Mouse (Mus musculus): ENCODE measurements around the gene Srgap2. TPM values are rescaled to one million over a fixed set of nuclear protein-coding genes. Genes with fewer than 3 reads are reported as not detected.

Srgap2 gene
- polyA plus RNA-seq, 1 experiment from 2014 or later: 23.3 TPM

DNA sequence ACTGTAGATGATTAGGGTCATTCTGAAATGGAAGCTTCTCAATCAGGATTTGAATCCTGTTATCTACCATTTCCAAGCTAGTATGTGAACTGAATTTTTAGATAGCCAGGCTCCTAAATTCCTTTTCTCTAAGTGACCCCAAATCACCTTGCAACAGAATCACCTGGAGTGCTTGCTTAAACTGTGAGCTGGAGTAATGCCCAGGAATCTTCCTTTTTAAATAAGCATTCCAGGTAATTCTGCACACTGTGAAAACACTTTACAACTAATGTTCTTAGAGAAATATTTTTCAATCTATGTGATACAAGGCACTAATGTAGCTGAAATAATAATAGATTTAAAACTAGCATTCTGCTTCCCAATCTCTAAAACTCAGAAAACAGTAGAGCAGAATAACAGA is 106.0 kb downstream of the Srgap2 start:
- Histone ChIP-seq H3K27me3 (no peaks in the 10 kb centered on the region), H3K27ac (replicated peaks) (no peak overlapping the region), H3K36me3 (no peaks in the 10 kb centered on the region), H3K4me3 (no peak overlapping the region), H3K4me1 (peaks cover 30% of the 10 kb centered on the region), H3K9me3 (no peaks in the 10 kb centered on the region), H3K9ac (replicated peaks) (no peak overlapping the region), H3K4me2 (replicated peaks) (no peak overlapping the region)
- no peak for ATAC-seq (replicated peaks)

GRCm38 (mm10) chr1:131420660-131421059 is 106.5 kb downstream of the Srgap2 start:
- Histone ChIP-seq H3K4me2 (replicated peaks) (no peak overlapping the region), H3K4me1 (peaks cover 30% of the 10 kb centered on the region), H3K4me3 (no peak overlapping the region), H3K9me3 (no peaks in the 10 kb centered on the region), H3K27me3 (no peaks in the 10 kb centered on the region), H3K36me3 (no peaks in the 10 kb centered on the region), H3K9ac (replicated peaks) (no peak overlapping the region), H3K27ac (replicated peaks) (no peak overlapping the region)
- 78% methylated on average over 4 of the region's 4 CpGs for WGBS
- ATAC-seq (replicated peaks): no peak

GRCm38 (mm10) chr1:131419307-131419706 is 107.8 kb downstream of the Srgap2 start:
- H3K4me3 ChIP-seq: no peak overlapping the region
- ATAC-seq (replicated peaks): no peak
- no peak overlapping the region for H3K27ac ChIP-seq (replicated peaks)
- H3K36me3 ChIP-seq: no peaks in the 10 kb centered on the region
- H3K4me1 ChIP-seq: peaks cover 30% of the 10 kb centered on the region
- no peaks in the 10 kb centered on the region for H3K27me3 ChIP-seq
- H3K4me2 ChIP-seq (replicated peaks): no peak overlapping the region
- no peaks in the 10 kb centered on the region for H3K9me3 ChIP-seq
- no peak overlapping the region for H3K9ac ChIP-seq (replicated peaks)
- WGBS: 26% methylated on average over 3 of the region's 3 CpGs

DNA sequence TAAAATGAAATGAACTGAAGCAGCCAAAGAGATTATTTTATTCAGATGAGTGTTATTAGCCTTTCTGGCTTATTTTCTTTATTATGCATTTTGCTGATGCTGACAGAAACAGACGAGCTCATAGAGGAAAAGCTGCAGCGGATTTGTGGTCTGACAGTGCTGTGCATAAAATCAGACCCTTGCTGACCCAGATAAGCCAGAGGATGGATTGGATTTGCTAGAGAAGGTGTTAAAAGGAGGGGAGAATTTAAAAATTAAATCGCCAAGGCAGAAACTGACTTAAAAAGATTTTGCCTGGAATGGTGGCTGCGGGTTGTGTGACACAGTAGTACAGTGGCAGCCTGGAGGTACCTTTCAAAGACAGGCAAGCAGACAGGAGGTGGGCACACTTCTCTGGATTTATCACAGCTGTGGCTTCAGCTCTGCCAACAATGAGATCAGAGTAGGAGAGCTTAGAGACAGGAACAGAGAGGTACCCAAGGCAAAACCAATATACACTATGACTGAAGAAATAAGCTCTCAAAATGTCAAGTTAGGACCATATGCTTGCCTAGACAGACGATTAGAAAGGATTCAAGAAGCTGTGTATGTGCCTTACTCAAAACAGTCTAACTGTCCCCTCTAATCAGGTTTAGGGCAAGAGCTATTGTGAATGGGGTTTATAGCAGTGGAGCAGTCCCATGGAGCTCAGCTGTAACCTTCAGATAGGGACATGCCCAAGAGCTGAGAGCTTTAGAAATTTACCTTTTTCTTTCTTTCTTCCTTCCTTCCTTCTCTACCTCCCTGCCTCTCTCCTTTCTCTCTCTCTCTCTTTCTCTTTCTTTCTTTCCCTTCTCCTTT is 109.1 kb downstream of the Srgap2 start:
- 33% methylated on average over 5 of the region's 5 CpGs for WGBS
- Histone ChIP-seq H3K27ac (replicated peaks) (peak overlapping the region; percentile 85), H3K4me1 (peaks cover 30% of the 10 kb centered on the region), H3K36me3 (no peaks in the 10 kb centered on the region), H3K4me3 (no peak overlapping the region), H3K4me2 (replicated peaks) (0 out of 2 replicates have a peak overlapping the region, but pooled peaks have one; percentile 11), H3K9me3 (no peaks in the 10 kb centered on the region), H3K9ac (replicated peaks) (peak overlapping the region; percentile 23; the same call in 1 of the 2 replicates), H3K27me3 (no peaks in the 10 kb centered on the region)
- peak; percentile 83 for ATAC-seq (replicated peaks)

GRCm38 (mm10) chr1:131417059-131417750 is 109.9 kb downstream of the Srgap2 start:
- Histone ChIP-seq H3K27ac (replicated peaks) (peak overlapping the region; percentile 85), H3K4me2 (replicated peaks) (0 out of 2 replicates have a peak overlapping the region, but pooled peaks have one; percentile 11), H3K4me3 (no peak overlapping the region), H3K27me3 (no peaks in the 10 kb centered on the region), H3K4me1 (peaks cover 30% of the 10 kb centered on the region), H3K9ac (replicated peaks) (no peak overlapping the region), H3K9me3 (no peaks in the 10 kb centered on the region), H3K36me3 (no peaks in the 10 kb centered on the region)
- 0 out of 2 replicates have a peak, but pooled peaks have one; percentile 18 for ATAC-seq (replicated peaks)
- WGBS: 36% methylated on average over 5 of the region's 5 CpGs

DNA sequence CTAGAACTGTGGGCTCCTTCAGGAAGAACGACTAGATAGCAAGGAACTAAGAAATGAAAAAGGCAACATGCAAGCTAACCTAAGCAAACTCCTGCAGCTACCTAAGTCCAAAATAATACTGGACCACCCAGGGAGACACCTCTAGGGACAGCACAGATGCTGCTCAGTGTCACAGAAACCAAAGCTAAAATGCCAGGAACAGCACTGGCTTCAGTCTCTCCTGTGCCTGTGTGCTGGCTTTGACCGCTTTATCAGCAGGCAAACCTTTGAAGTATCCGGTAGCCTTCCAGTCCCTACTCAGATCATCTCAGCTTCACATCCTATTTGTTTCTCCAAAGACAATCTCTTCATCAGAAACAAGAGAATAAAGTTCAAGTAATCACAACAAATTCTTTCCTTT is 123.6 kb downstream of the Srgap2 start:
- Histone ChIP-seq H3K4me1 (no peaks in the 10 kb centered on the region), H3K27ac (replicated peaks) (no peak overlapping the region), H3K4me2 (replicated peaks) (no peak overlapping the region), H3K9ac (replicated peaks) (no peak overlapping the region), H3K27me3 (no peaks in the 10 kb centered on the region), H3K4me3 (no peak overlapping the region), H3K9me3 (no peaks in the 10 kb centered on the region), H3K36me3 (no peaks in the 10 kb centered on the region)
- ATAC-seq (replicated peaks): no peak
- 86% methylated on average over 3 of the region's 3 CpGs for WGBS

- no peak overlapping the region for H3K27ac ChIP-seq (replicated peaks)
- H3K4me2 ChIP-seq (replicated peaks): no peak overlapping the region
- no peaks in the 10 kb centered on the region for H3K9me3 ChIP-seq
- no peaks in the 10 kb centered on the region for H3K36me3 ChIP-seq
- H3K27me3 ChIP-seq: no peaks in the 10 kb centered on the region
- H3K4me3 ChIP-seq: no peak overlapping the region
- no peak overlapping the region for H3K9ac ChIP-seq (replicated peaks)
- 88% methylated on average over 3 of the region's 3 CpGs for WGBS
- H3K4me1 ChIP-seq: no peaks in the 10 kb centered on the region
- ATAC-seq (replicated peaks): no peak
Observed at GRCm38 (mm10) chr1:131400844-131401243, 126.3 kb downstream of the Srgap2 start.

DNA sequence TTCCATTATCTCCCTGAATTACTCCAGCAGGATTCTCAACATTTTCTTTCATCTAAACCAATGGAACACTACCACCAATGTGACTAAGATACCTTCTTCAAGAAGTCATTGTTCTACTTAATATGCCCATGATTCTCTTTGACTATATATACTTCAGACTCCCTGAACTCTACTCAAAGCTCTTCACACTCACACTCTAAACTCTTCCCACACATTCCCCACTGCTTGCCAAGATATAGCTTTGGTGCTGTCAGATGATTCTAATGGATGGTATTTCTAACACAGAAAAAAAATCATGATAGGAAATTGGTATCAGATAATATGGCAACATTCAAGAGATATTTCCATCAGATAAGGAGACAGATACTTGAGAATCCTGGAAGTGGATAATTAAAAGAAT is 129.0 kb downstream of the Srgap2 start:
- no peak for ATAC-seq (replicated peaks)
- Histone ChIP-seq H3K27ac (replicated peaks) (no peak overlapping the region), H3K4me3 (no peak overlapping the region), H3K4me2 (replicated peaks) (no peak overlapping the region), H3K4me1 (no peaks in the 10 kb centered on the region), H3K36me3 (no peaks in the 10 kb centered on the region), H3K27me3 (no peaks in the 10 kb centered on the region), H3K9me3 (no peaks in the 10 kb centered on the region), H3K9ac (replicated peaks) (no peak overlapping the region)

DNA sequence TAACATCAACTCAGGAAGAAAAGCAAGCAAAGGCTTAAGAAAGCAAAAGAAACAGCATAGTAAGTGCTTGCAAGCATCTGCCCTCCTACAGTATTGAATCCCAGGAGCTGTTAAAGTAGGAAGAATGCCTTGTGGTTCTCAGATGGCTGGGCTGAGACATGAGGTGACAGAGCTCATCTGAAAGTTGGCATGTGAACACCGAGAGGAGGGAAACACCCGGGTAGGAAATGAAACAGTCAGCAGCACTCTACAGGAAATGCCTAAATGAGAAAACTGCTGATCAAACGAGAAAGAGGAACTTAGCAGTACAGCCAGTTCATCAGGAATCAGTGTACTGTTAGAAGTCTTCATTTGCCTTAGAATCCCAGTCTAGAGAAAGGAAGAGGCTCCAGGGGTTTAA is 142.7 kb downstream of the Srgap2 start:
- no peak for ATAC-seq (replicated peaks)
- no peaks in the 10 kb centered on the region for H3K36me3 ChIP-seq
- peaks cover 13% of the 10 kb centered on the region for H3K4me1 ChIP-seq
- no peak overlapping the region for H3K9ac ChIP-seq (replicated peaks)
- 0 out of 2 replicates have a peak overlapping the region, but pooled peaks have one; percentile 5 for H3K27ac ChIP-seq (replicated peaks)
- no peak overlapping the region for H3K4me2 ChIP-seq (replicated peaks)
- no peaks in the 10 kb centered on the region for H3K9me3 ChIP-seq
- WGBS: 66% methylated on average over 3 of the region's 3 CpGs
- H3K4me3 ChIP-seq: no peak overlapping the region
- no peaks in the 10 kb centered on the region for H3K27me3 ChIP-seq

DNA sequence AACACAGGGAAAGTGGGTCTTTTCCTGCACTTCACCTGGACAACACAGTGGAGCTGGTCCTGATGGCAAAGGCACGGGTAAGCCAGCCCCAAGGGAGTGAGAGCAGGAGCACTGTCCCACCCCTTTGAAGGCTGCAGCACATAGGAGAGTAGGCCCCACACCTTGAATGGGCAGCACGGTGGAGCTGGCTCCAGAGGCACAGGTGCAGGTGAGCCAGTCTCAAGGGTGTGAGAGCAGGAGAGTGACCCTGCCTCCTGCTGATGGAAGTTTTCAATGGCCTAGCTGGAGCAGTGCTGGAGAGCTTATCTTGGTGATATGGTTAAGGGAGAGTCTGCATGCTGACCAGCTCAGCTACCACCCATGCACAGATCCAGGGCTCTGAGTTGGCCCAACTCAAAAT is 145.0 kb downstream of the Srgap2 start:
- Histone ChIP-seq H3K4me3 (no peak overlapping the region), H3K27ac (replicated peaks) (no peak overlapping the region), H3K9me3 (no peaks in the 10 kb centered on the region), H3K4me2 (replicated peaks) (no peak overlapping the region), H3K4me1 (peaks cover 26% of the 10 kb centered on the region), H3K9ac (replicated peaks) (no peak overlapping the region), H3K27me3 (no peaks in the 10 kb centered on the region), H3K36me3 (no peaks in the 10 kb centered on the region)
- WGBS: 87% methylated on average over 2 of the region's 2 CpGs
- 0 out of 2 replicates have a peak, but pooled peaks have one; percentile 14 for ATAC-seq (replicated peaks)

DNA sequence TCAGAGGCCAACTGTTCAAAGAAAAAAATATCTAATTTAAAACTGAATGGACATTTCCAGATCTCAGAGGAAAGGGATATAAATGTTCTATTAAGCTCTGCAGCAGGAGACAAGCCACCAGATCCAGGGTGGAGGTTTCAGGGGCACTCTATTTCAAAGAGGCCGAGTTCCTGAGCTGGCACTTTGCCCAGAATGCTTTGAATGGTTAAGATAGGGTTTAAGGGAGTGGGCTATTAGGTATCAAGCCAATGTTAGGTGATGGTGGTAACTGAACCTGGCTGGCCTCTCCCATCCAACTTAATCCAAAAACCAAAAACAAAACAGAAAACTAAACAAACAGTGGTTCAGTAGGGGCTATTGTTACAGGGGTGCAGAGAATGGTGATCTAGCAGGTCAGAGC is 146.9 kb downstream of the Srgap2 start:
- no peaks in the 10 kb centered on the region for H3K36me3 ChIP-seq
- H3K4me3 ChIP-seq: no peak overlapping the region
- no peak for ATAC-seq (replicated peaks)
- no peaks in the 10 kb centered on the region for H3K27me3 ChIP-seq
- peaks cover 26% of the 10 kb centered on the region for H3K4me1 ChIP-seq
- H3K4me2 ChIP-seq (replicated peaks): no peak overlapping the region
- H3K9me3 ChIP-seq: no peaks in the 10 kb centered on the region
- WGBS: 9% methylated on average over 1 of the region's 1 CpGs
- no peak overlapping the region for H3K27ac ChIP-seq (replicated peaks)
- no peak overlapping the region for H3K9ac ChIP-seq (replicated peaks)

GRCm38 (mm10) chr1:131378914-131379474 is 148.2 kb downstream of the Srgap2 start:
- ATAC-seq (replicated peaks): no peak
- no peak overlapping the region for H3K4me3 ChIP-seq
- peaks cover 21% of the 10 kb centered on the region for H3K4me1 ChIP-seq
- H3K36me3 ChIP-seq: no peaks in the 10 kb centered on the region
- WGBS: 48% methylated on average over 1 of the region's 1 CpGs
- no peaks in the 10 kb centered on the region for H3K27me3 ChIP-seq
- no peak overlapping the region for H3K4me2 ChIP-seq (replicated peaks)
- H3K27ac ChIP-seq (replicated peaks): peak overlapping the region; percentile 72
- H3K9ac ChIP-seq (replicated peaks): no peak overlapping the region
- no peaks in the 10 kb centered on the region for H3K9me3 ChIP-seq
